Mouse (Mus musculus): Measurements from ENCODE around the gene Shisal2a.
"Not testable (repeated sequence)": the region's sequence is repeated elsewhere in the genome, so short reads cannot be mapped to it uniquely, and the experiment has no call there.

Shisal2a gene

DNA sequence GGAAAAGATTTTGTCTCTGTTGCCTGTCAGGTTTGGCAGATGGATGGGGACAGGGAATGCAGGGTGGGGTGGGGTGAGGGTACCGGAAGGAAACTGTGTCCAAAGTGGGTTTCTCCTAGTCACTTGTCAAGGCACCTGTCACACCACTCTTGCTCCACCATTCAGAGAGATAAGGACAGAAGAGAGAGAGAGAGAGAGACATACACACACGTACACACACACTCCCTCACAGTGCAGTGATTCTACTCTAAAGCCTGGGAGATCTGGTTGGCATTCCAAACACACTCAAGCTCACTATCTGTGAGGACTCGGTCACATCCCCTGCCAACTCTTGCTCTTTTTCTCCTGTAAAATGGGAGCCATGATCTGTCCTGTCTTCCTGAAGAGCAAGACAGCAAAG lies 11.0 kb downstream of the Shisal2a start:
- DNase-seq (ENCODE audit: low read depth, low spot score): no peak

DNA sequence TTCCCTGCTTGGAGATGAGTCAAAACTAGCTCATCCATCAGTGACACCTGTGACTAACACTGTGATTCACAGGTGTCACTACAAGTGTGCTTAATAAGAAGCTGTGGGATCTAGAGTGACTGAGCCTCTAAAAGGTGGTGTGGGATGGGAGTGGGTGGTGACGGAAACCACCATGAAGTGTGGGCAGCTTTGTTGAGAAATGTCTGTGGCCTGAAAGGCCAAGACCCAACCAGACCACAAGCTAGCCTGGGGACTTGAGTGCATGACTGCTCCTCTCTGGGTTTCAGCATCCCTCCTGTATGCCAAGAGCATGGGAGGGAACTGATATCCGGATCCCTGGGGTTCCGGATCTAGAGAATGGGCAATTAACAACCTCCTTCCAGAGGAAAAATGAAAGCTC lies 11.7 kb downstream of the Shisal2a start:
- no peak for DNase-seq (ENCODE audit: low read depth, low spot score)

DNA sequence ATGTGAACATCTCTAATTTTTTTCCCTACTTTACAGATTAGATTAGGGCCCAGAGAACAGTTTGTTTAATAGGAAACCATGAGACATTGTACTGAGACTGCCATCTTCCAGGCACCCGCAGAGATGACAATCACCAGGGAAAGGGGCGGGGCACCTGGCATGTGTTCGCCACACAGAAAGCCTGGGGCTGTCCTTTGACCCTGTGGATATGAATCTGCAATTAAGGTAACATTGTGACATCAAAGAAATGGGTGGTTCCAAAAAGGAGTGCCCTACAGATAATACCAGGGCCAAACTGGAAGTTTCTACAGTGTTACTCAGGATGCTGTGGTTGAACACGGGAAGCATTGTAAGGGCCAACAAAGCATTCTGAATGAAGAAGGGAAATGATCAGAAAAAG lies 12.7 kb downstream of the Shisal2a start:
- no peak for DNase-seq (ENCODE audit: low read depth, low spot score)

DNA sequence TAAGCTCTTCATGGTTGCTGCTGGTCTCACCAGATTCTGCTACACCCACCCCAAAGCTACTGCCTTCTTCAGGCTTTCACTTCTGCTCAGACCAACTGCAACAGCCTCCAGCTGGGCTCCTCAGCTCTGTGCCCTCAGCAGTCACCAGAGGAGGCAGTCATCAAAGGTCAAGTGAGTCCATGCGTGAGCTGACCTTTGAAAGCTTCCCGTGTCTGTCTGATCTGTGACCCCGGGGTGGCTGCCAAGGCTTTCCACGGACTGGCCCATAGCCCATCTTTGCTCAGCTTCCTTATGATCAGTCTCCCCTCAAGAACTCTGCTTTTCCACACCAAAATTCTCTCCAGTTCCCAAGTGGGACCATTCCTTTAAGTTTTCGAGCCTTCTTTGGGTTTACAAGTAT lies 13.9 kb downstream of the Shisal2a start:
- DNase-seq (ENCODE audit: low read depth, low spot score): no peak

DNA sequence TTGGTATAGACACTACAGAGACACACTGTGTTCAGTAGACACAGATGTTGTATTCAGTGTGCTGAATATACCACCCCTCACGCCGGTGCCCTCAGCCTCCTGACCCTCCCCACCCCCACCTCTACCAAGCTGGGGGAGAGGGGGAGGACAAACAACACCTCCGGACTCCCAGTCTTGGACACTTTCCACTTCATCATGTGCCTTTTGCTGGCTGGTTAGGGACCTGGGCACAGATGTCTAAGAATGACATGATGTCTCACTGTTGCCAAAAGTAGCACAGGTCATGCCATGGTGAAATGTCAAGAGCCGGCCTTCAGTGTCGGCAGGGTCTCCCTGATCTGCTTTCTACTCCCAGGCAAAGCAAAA lies 19.1 kb downstream of the Shisal2a start:
- no peak for DNase-seq (ENCODE audit: low read depth, low spot score)

DNA sequence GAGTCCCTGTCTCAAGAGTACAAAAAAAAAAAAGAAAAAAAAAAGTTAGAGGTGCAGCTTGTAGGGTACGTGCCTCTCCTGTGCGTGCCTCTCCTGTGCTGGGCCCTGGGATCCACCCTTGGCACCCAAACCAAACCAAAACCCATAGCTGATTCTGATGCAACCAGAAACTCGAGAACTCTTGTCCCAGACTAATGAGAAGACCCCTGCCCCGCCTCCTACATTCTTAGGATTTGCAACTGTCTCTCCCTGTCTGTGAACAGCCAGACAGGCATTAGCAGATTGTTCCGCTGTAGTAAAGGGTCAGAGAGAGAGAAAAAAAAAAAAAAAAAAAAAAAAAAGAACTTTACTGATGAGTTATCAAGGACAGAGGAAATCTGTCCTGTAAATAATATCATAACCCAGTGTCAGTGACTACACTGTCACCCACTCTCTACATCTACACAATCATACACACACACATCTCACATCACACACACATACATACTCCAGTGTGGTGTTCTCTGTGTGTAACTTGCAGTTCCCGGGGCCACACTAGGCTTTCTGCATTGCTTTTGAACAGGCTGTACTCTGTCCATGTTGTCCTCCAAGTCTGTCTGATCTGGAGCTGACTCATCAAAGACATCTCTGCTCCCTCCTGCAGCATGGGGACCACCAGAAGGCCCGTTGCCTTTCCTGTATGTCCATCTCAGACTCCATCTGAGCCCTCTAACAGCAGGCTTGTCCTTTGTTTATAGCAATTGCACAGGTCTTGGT lies 19.6 kb downstream of the Shisal2a start:
- DNase-seq (ENCODE audit: low read depth, low spot score): no peak

DNA sequence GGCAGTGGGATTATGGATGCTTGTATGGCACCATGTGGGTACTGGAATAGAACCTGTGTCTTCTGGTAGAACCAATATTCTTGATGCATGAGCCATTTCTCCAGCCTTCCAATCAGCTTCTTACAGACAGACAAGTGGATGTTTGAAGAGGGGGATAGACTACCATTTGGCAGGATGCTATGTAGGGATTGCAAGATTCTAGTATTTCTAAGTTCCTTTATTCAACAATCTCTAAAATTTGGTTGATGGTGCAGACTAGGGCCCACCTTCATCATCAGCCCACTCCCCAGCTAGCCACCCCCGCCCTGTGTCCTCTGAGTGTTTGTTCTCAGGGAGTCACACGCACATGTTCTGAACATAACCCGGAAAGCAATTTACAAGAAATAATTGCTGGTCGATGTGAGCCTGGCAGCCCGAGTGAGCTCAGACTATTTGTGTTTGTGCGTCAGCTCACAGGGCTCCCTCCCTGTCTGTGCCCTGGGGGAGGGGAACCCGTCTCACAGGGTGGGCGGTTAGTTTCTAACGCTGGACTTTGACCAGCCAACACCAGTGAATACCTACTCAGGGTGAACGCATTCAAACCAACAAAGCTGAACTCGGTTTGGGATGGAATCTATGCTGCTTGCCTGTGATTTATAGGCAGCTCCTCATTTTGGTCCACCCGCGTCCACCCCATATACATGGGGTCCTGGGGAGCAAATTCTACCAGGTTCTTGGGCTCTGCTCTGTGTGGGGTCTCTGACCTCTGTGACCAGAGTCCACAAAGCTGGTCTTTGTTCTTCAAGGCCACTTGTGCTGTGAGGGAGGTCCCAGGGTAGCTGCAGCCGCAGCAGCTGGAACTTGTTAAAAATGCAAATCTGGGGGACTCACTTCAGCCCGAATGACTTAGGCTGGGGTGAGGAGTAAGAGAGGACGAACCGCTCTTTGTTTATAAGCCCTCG lies 20.6 kb downstream of the Shisal2a start:
- DNase-seq (ENCODE audit: low read depth, low spot score): no peak

DNA sequence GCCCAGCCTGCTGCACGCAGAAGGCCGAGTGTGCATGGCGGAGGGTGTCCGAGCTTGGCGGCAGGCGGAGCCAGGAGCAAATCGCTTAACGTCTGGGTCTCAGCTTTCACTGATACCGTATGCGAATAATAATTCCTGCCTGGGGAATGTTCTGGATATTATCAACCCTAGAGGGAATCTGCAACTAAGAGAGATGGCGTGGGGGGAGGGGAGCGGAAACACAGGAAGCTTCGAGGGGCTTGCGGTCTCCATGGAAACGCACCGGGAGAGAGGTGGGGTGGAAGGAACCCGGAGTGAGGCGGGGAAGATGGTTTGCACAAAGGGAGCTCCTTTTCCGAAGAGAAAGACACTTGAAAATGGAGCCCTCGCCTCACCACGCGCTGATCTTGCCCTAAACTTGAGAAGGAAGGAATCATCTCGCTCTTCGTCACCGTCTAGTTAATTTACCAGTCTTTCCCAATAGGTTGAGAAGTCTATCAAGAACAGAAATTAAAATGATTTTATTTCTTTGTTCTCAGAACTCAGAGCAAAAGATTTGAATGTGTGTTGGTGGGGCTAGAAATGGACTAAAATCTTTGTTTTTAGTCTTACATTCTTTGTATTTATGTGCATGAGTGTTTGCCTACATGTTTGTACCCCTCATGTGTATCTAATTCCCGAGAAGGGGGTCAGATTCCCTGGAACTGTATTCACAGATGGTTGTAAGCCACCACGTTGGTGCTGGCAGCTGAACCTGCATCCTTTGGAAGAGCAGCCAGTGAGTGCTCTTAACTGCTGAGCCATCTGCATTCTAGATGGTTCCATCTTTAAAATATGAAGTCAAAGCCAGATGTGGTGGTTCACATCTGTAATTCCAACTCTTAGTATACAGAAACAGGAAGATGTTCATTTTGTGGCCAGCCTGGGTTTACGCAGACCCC lies 22.8 kb downstream of the Shisal2a start:
- DNase-seq (ENCODE audit: low read depth, low spot score): peak; percentile 36

DNA sequence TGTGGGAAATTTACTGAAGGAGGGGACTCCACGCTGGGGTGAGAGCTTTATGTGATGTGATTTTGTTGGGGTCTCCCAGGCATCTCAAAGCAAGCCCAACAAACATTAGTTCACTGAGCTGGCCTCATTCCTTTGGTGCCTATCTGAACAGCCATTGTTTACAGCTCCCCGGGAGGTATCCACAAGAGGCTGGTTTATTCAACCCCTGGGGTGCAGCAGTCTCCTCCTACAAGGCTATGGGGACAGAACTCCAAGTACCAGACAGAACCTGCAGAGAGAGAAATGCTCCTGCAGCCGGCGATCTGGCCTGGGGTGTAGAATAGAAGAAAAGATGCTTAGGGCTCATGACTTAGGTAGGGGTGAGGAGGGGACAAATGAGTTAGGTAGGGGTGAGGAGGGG lies 24.7 kb downstream of the Shisal2a start:
- DNase-seq (ENCODE audit: low read depth, low spot score): no peak

DNA sequence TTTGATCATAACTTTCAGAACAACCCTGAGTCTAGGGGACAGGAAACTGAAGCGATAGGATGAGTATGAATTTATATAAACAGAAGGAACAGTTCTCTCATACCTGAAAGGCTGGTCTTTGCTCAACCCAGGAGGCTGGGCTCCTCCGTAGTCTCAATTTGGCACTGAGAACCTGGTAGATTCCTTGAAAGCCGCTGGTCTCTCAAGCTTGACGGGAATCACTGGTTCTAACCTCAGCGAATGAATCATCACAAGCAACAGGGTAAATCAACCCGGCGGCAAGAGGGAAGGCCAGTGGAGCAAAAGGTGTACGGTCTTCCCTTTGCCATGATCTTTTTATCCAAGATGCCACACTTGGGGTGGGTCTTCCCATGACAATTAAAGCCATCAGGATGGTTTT lies 25.7 kb downstream of the Shisal2a start:
- DNase-seq (ENCODE audit: low read depth, low spot score): no peak

DNA sequence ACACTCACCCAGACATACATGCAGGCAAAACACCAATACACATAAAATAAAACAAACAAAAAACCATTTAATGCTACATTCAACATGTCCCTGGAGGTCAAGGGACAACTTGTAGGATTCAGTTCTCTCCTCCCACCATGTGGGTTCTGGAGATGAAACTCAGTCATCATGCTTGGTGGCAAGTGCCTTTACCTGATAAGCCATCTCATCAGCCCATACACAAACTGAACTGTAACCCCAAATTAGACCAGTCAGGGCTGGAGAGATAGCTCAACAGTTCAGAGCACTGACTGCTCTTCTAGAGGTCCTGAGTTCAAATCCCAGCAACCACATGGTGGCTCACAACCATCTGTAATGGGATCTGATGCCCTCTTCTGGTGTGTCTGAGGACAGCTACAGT lies 29.6 kb downstream of the Shisal2a start:
- DNase-seq (ENCODE audit: low read depth, low spot score): not testable (repeated sequence)

DNA sequence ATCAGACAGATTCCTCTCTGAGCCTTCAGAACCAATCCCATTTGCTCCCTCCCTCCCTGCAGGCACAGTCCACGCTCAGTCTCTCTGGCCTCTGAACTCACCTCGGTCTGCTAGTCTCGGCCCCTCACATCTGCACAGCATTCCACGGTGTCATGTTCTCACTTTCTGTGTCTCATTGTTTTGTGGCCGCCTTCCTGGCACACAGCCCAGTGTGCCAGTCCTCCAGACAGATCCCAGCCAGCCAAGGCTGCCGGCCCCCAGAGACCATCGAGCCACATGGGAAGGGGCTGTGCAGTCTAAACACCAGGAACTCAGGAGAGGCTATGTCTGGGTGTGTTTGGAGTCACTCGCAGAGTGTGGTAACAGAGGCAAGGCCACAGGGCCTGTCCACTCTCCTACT lies 32.3 kb downstream of the Shisal2a start:
- no peak for DNase-seq (ENCODE audit: low read depth, low spot score)

DNA sequence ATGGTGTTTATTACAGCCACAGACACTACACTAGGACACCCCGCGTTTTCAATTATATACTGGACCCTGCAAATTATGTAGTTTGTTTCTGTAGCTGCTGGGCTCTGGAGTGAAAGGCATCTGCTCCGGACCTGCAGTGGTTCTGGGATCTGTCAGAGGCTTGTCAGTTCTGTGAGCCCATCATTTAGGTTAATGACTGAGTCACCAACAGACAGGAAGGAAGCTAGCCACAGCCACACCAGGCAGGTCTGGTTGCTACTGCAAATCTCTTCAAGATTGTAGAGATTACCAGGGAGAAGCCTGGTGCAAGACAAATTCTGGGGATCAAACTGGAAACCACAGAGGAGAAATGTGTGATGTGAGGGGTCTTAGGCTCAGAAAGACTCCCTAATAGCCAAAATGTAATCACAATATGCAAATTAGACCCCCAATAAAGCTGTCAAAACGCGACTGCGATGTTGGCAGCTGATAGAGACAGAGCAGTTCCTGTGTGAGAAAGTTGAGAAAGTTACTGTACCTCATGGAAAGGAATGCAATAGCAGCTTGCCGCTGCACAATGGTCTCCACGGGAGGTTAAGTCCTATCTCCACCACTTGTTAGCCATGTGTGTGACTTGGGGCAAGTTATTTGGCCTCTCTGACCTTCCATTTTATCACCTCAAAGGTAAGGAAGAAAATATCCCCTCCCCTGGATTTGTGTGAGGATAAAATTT lies 33.2 kb downstream of the Shisal2a start:
- DNase-seq (ENCODE audit: low read depth, low spot score): no peak

DNA sequence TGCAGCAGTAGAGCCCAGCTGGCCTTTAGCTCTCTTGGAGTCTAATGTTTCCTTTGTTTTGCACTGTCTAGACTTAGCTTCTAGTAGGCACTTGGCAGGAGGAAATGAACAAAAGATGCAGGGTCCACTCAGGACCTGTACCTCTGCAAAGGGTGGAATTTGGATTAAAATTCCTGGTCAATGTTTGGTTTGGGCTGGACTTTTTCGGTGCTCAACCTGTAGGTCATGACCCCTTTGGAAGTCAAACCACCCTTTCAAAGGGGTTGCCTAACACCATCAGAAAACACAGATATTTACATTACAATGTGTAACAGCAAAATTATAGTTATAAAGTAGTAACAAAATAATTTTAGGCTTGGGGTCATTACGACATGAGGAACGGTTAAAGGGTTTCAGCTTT lies 34.1 kb downstream of the Shisal2a start:
- DNase-seq (ENCODE audit: low read depth, low spot score): no peak

DNA sequence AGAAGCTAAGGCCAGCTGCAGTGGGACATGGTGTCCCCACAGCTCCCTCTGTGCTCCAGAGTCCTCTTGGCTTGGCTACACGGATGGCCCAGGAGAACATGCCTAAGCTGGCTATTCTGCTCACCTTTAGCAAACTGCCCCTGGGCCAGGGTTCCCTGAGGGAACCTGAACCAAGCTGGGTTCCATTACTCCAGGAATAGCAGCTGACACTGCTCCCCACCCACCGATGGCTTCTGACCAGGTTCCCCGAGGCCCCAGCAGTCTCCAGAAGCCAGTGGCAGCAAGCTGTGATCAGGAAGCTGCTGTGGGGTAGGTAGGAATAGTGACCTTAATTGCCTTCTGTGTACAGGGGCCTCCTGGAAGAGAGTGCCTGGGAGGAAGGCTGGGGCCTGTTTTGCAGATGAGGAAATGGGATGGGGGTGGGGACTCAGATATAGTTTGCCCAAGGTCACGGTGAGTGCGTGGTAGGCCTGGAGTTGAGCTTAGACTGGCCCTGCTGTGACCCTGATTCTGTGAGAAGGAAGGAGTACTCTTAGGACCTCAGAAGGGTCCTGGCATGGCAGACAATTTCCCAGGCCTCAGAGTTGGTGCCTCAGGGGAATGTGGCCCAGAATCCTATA lies 34.8 kb downstream of the Shisal2a start:
- DNase-seq (ENCODE audit: low read depth, low spot score): no peak

DNA sequence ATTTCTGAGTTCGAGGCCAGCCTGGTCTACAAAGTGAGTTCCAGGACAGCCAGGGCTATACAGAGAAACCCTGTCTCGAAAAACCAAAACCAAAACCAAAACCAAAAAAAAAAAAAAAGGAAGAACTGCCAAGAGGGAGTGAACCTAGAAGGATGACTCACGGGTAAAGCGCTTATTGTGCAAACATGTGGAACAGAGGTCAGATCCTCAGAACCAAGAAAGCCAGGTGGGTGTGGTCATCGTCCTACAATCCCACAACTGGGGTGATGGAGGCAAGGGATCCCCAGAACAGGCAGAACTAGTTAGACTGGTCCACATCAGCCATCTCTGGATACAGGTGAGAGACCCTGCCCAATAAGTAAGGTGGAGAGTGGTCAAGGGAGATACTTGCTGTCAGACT lies 36.0 kb downstream of the Shisal2a start:
- no peak for DNase-seq (ENCODE audit: low read depth, low spot score)

DNA sequence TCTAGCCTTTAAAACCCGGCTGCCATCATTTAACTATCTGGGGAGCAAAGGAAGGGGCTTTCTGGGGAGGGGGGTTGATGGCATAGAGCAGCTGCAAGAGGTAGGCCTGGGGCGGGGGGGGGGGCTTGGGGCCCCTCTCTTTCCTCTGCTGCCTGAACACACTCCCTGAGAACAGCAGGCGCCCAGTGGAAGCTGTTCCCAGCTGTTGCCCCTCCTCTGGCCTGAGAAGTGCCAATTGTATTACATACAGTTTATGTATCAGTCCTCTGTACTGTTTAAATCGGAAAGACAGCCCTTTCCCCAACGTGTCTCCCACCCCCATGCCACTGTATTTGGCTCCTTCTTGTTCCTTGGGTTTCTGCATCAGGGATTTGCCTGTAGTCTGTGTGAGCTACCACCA lies 37.3 kb downstream of the Shisal2a start:
- no peak for DNase-seq (ENCODE audit: low read depth, low spot score)

DNA sequence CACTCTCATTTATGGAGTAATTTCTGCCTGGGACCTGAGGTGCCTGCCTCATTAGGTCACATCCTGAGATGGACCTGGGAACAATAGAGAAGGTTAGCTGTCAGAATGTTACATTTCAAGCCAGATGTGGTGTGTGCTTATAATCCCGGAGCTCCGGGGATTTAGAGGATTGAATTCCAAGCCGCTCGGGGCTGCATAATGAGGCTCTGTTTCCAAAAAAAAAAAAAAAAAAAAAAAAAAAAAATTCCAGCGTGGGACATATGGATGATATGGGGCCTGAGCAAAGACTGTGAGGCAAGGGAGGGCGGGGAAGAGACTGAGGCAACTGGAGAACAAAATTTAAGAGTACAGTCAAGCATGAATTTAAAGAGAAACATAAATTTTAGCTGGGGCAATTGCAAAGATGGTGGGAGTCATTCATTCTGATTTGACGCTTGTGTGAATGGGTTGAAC lies 38.5 kb downstream of the Shisal2a start:
- no peak for DNase-seq (ENCODE audit: low read depth, low spot score)

DNA sequence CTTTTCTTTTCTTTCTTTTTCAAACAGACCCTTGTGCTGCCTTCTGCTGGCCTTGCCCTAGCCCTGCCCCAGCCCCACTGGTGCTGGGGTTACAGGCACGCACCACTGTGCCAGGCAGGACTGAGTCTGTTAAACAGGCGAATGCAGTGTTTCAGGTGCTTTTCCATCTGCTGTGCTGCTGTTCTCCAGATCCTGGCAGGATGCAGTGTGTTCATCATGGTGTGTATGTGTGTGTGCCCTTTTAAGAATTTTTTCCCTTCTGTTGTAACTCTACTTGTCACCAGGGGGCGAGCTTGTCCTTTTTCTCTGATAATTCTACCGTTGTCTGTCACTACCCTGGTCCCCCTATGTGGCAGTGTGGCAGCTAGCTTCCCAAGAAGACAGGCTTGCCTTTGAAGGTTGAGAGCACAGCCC lies 43.9 kb downstream of the Shisal2a start:
- peak; percentile 66 for DNase-seq (ENCODE audit: low read depth, low spot score)

DNA sequence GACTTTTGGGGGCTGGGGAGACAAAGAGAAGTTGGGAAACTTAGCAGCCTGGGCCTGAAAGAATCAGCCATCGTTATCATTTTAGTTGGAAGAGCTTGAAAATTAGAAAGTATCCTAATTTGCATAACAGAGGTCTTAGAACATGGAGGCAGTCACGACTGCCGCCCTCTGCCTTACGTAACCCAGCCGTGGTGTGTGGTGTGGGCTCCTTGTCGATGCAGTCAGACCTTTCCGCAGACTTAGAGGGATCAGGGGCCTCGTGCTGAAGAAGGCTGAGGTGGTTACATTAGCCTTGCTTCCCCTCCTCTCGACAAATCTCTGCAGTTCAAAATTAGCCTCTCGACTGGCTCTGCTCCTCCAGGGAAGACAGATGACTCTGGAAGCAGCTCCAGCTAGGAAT lies 44.3 kb downstream of the Shisal2a start:
- DNase-seq (ENCODE audit: low read depth, low spot score): peak; percentile 86

DNA sequence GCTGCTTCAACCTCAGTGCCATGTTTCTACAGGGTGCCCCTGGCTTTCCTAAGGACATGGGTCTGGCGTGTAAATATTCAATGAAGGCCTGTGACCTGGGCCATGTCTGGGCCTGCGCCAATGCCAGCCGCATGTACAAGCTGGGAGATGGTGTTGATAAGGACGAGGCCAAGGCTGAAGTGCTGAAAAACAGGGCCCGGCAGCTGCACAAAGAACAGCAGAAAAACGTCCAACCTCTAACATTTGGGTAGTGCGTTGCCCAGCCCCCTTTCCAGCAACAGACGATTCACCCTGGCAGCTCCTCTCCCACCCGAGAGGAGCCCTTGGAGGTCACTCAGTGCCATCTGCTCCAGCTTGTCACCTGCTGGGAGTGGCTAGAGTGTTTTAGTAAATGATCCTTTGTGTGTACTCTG lies 44.8 kb downstream of the Shisal2a start:
- no peak for DNase-seq (ENCODE audit: low read depth, low spot score)
